Mouse (Mus musculus): ENCODE measurements at regions not wholly inside any gene's neighbourhood (a gene's known extent, or its start where the extent isn't known, plus 50 kb on each side); places are given as distances from the start of the nearest gene placed in this dataset.

DNA sequence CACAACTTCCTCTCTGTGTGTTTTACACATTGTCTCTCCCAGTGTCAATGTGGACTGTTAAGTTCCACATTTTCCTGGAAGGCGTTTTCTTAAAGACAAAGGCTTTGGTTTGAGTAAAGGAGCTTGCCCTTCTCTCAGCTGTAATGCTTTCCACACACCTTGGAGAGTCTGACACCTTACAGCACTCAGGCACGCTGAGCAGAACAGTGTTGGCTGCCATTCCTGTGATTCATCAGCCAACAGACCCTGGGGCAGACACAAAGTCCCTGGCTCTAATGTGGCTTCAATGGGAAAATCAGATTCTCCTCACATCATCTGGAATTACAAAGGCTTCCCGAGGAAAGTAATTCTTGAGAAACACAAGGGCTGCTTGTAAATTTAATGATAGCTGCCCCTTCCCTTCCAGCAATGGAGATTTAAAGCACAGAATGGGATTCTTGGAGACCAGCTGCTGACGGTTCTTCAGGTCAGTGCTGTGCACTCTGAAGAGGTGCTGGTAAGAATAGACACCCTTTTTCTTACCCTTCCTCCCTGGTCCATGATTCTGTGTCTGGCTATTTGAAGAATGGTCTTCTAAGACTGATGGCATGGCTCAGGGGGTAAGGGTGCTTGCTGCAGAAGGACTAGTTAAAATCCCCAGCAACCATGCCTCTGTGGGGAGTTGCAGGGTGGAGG lies 468.4 kb upstream of the Nr2f2 start:
- DNase-seq: no peak

DNA sequence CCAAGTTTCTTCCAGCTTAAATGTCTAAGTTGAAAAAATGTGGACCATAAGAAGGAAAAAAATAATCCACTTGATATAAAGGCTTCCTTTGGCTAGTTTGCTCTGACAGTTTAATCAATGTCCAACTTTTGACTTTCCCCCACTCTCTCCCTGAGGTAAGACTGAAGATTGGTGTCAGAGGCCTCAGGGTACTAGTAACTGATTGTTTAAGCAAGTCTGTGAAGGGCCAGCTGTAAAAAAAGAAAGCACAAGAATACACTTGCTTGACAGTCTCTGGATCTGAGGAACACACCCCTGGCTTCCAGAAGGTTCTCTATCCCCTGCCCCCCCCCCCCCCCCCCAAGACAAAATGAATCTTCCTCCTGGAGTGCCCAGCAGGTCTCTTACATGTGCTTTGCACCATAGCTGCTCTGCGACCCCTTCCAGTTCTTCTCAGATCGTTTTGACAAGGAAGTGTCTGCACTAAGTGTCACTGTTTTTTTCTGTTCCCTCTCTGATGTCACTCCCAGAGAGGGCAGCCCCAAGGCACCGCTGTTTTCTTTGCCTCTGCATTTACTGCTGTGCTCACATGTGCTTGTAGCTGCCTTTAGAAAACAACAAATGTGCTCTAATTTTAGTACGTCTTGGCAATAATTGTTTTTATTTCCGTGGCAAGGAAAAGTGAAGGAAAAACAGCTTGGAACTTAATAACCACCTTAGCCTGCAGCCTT lies 462.1 kb upstream of the Nr2f2 start:
- no peak for DNase-seq

DNA sequence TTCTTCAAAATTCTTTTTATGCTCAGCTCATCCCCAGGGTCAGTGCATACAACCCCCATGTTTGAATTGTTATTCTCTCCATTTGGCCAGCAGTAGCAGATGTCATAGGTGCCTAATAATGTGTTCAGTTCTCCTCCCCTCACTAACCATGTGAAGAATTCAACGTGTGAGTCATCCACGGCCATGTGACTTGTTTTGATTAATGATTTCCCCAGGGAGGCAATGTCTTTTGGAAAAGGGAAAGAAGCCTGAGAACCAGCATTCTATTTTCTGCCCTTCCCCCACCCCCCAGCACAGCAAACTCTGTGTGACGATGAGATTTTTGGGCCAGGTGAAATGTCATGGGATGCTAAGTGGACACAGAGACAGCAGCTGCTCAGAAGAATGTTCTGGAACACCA lies 459.5 kb upstream of the Nr2f2 start:
- DNase-seq: no peak

DNA sequence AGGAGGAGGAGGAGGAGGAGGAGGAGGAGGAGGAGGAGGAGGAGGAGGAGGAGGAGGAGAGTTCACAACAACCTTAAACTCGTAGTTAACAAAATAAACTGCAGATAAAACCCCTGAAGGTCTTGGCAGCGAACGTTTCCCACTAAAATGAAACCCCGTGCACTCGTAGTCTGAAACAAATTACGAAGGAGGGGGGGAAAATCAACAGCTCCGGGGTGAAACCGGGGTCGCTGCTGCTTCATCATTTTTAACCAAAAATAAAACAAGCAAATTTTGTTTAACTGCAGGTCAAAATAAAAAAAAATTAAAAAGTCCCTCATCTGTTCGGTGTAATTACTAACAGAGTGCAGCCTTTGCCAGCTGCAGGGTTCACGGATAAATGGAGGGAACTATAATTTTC lies 456.5 kb upstream of the Nr2f2 start:
- DNase-seq: no peak

DNA sequence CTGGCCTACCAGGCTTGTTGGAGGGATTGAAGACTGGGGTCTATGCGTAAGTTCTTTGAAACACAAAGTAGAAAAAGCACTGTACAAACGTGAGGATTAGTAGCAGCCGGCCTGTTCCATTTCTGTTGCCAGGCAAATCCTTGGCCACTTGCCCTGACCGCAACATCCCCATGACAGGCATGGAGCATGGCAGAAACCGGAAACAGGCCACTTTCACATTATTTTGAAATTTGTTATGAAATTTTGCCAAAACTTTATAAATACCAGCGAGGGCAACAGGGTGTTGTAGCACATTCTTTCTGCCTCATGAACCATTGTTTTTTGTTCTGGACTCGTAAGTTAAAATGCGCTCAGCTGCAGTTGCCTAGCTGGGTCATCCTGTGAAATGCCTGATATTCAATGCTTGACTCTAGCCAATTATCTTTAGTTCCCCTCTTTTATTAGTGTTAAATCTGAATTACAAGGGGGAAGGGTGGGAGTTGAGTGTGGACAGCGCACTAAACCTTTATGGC lies 455.8 kb upstream of the Nr2f2 start:
- DNase-seq: peak; percentile 37

DNA sequence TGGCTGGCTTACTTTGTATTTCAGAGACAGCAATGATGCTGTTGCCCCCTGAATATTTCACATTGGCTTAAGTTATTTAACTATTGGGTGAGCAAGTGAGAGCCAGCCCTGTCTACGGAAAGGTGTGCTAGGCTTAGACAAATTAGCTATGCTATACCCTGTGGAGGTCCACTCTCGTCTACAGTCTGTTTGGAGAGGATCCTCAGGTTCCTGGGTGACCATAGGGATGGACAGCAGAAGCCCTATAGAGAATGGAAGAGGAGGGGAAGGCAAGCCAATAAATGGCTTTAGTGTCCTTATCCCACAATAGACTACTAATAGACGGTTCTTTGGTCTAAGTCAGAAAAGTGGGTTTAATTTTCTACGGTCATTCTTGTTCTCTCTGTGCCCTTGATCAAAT lies 455.3 kb upstream of the Nr2f2 start:
- no peak for DNase-seq

DNA sequence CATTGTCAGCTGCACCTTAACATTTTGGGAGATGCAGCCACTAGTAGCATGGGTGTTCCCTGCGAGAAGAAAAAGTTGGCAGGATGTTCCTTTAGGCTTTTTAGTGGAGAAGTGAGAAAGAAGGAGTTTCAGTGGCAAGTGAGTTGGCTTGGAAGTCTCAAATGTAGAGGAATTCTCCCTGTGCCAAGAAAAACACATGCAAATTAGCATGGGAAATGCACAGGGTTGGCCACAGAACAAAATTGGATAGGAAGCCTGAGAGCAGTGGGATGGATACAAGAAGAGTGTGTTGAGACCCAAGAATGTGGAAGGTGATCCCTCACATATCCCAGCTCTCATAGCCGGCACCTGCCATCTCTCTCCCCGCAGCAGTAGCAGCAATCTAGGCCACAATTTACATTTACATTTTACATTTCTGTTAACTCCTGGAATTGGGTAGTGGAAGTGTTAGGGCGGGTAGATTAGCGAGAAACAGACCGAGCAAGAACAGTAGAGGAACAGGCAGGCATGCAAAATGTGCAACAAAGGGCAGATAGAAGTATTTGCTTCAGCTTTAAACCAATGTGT lies 450.9 kb upstream of the Nr2f2 start:
- no peak for DNase-seq

DNA sequence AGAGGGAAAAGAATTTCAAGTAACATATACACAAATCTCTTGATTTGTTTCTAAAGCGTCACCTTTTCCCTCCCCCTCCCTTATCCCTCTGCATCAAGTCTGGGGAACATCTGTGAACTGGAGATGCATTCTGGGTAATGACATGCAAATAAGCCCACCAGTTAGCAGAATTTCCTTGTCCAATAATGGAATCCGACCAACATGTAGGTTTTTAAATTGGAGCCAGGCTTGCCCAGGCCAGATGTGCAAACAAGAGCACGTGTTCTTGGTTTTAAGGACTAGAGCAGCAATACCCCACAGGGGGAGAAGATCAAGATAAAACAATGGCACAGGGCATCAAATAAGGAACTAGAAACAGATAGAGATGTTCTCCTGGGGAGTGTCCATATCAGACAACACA lies 447.9 kb upstream of the Nr2f2 start:
- DNase-seq: no peak

DNA sequence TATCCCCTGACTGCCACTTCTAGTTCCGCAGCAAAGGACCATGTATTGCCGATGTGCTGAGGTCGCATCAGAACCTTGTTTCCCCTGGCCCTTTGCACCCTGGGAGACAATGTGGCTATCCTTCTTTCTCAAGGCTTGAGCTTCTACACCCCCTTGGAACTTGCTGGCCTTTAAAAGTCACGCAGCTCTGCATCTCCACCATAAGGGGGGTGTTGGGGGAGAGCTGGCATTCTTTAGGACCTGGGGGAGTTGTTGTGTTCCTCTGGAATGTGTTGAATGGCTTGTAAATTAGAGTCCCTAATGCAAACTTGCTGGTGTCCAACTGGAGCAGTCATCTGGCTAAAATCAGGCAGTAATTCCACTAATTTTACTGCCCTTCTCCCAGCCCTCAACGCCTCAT lies 446.6 kb upstream of the Nr2f2 start:
- DNase-seq: no peak

DNA sequence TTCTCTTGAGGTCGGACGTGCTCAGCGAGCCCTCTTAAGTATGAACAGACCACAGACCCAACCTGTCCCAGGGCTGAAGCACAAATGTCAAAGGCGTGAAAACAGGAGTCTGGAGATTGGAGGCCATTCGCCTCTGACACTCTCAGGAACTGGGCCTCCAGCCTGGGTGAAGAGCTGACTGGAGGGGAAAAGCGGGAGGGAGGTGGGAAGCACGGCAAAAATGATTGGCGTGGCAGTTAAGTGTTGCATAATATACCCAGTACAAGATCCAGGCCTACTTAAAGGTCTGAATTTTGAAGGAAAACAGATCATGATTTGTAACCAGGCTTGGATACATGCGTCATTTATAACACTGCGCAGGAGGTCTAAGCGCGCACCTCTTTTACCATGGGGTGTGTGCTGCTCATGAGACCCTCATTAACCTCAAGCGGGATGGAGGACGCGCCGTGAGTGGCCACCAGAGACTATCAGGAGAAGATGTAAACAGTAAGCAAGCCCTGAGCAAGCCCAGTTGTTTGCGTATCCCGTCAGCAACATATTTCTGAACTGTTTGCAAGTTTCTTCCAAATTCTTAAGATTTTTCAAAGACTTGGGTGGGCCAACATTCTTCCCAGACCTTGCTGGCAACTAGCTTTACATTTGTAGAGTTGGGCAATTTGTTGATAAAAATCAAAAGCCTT lies 444.0 kb upstream of the Nr2f2 start:
- DNase-seq: no peak

DNA sequence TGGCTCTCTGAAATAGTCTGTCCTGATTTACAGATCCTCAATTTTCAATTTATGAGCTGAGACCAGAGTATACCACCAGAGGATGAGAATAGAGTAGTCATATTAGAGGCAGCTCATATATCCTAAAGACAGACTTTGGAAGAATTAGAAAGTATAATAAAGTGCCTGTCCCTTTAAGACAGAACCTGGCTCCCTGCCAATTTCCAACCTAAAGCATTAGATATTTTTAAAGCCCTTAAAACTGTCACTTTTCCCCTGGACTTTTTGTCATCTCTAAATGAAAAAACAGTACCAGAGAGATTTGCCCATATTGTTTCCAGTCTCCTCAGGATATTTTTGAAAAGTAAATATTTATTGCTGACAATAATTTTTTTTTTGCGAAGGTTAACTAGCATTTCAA lies 437.7 kb upstream of the Nr2f2 start:
- DNase-seq: no peak

DNA sequence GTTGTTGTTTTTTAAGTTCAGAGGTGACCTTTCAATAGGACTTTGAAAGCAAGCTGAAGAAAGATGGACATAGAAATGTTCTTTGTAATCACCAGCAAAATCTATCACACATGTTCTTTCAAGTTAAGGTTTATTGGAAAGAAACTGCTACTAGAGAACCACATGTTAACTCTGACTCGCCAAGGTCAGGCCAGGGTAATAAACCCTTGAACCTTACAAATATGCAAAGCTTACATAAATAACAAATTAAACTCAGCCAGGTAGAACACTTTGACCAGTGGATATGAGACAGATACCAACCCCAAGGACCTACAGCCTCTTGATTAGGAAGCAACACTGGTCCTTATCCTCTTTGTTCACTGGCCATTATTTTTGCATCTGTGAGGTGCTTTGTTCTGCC lies 433.4 kb upstream of the Nr2f2 start:
- DNase-seq: no peak

DNA sequence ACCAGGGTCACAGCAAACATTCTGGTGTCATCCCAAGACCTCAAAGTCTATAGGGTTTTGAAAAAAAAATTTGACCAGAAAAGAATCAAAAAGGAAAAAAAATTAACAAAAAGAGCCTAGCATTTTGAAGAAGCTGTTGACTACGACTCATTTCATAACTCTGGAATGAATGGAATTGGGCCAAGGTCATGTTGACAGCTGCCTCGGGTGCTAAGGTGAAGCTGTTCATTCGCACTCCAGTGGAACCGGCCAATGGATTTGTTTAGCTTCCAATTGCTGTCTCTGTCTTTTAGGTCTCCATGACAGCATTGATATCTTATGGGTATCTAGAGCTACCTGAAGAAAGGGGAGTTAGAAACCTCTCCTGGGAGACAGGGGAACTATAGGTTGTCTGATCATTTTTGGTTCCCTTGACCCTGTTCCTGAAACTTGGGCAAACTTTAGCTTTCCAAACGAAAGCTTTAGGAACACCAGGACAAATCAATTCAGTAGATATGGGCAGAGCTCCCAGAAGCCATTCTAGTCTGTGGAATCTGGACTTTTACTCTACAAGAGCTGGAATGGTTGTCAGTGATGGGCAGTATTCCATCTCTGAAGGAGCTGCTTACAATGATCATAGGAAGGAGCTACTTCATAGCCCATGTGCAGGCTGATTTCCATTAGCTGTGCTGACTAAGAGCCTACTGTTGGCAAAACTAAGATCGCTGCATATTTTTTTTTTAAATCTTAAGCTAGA lies 432.7 kb upstream of the Nr2f2 start:
- DNase-seq: no peak

DNA sequence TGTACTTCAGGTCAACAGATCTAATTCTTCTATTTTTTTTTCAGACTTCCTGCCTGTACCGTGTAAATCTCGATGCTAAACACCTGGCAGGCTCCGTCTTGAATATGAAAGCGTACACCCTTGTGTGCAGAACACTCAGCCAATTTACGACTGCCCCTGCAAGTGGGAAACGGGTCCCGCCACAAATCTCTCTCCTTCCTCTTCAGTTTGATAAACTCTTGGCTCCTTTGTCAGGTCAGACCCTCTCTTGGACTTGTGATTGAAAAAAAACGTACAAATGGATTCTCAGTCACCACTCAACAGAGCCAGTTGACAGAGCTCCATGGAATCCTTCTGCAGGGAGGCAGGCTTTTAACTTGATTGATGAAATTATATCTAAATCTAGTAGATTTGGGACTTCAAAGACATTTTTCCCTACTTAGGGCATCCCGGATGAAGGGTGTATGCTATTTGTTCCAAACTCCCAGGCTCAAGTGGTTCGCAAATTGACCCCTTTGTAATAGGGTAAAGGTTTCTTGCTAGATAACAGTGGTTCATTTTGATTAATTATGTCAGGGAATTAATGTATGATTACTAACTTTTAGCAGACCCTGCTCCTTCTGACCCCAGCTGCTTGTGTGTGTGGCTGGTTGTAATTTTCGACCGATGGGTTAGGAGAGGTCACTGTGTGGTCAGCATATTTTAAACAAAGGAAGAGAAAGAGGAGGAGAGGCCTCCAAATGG lies 429.7 kb upstream of the Nr2f2 start:
- no peak for DNase-seq

DNA sequence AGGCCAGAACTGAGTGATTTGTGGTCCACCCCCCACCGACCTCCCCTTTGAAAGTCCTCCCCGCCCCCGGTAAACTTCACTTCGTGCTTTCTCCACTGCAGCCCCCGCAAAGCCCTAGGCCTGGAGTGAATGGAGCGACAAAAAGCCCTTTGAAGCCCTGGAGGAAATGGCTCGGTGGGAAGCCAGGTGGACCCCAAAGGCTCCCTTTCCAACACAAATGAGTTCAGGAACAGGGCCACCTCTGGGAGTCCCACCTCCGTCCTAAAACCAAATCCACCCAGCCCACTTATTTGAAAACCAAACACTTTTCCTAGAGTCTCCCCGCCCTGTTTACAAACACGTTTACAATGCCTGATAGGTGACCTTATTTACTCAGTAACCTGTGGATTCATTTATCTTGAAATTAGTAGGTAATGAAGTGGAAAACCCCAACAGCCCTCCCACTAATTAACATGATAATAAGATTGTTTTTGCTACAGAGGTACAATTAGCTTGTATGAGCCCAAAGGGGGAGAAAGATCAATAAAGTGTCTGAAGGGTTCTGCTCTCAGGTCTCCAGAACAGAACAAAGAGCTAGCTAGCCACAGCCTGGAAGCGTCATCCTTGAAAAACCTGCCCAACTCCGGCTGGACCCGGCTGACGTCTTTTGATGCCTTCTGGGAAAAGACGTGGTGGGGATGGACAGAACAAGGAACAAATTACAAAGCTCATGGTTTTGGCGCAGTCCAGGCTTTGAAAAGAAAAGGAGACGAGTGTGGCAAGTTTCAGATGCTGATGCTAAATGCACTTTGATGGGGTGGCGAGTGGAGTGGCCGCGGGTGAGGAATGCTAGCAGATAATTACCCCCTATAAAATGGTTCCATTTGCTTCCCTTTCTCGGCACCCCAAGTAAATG lies 422.6 kb upstream of the Nr2f2 start:
- no peak for DNase-seq

DNA sequence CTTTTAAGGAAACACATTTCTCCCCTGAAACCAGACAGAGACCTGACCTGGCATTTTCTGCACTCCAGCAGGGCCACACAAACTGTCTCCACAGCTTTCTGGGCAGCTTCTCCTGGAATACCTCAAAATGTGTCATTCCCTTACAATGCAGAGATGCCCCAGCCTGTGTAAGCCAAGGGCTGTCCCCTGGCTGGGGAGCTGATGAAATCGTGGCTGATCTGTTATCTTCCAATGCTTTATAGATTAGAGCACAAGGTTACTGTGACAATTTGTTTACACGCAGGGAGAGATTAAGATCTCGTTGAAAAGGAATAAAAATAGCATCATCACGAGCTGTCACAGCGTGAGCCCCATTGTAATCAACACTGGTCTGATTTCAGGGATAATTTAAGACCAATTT lies 421.4 kb upstream of the Nr2f2 start:
- DNase-seq: no peak

DNA sequence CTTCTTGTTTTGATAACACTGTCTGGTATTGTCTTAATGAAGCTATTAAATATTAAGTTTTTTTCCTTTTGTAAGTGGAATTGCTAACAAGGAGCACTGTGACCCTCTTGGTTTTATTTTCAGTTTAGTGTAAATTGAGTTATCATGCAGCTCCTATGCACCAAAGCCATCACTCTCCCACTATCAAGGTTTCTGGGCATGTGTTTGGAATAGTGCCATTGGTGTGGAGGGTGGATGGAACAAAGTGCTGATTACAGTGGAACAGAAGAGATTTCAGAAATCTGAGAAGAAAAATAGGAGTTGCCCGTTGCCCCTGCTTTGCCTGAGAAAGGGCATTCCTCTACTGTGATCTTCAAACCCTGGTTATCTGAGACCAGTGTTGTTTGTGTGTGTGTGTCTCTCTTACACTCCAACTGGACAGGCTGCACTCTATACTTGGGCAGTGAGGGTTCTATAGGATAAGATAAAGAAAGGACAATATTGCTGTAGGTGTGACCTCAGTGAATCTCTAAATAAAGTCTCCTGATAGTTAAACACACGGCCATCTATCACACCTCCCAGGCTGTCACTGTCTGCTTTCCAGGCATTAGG lies 414.3 kb upstream of the Nr2f2 start:
- DNase-seq: no peak

DNA sequence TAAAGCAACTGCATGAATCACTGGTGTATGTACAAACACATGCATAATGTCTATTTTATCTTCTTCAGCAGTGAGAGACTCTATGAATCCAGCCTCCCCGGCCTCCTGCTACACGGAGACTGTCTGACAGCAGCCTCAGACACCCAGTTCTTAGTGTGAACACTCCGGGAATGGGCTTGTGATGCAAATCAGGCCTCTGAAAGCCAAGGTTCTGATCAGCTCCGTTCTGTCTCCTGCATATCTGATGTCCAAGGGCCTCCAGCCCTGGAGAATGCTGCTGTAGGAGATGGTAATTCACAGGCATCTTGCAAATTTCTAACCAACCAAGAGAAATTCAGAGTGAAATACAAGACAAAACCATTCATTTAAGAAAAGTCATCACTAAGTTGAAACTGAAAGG lies 411.2 kb upstream of the Nr2f2 start:
- no peak for DNase-seq

DNA sequence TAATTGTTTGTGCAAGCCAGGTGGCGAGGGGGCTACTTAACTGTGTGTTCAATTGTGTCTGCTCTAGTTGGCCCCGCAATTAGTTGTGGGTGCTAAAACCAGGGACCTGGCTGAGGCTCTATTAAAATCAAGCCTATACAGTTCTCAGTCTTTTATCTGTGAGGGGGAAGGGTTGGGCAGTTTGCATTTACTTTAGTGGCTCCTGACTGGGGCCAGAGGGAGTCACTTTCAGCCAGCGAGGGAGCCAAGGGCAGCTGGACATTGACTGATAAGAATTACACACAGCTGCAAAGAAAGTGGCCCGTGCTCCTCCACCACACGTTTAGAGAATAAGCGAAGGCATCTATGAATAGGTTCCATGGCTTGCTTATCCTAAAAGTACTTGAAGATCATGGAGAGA lies 403.1 kb upstream of the Nr2f2 start:
- DNase-seq: no peak

DNA sequence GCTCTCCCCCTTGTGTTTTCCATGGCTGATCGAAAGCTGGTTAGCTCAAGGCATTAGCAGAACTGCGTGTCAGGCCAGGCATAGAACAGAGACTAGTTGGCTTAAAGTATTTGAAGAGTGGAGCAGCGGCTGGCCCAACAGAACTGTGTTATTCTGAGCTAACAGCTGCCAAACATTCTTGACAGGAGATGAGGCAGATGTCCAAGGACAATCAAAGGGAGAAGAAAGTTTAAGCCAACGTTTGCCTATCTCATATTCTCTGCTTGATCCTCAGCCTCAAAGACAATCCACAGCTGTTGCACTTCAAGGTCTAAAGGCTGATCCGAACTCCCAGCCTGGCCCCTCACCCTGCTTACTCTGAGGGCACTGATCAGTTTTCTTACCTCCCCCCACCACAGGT lies 401.2 kb upstream of the Nr2f2 start:
- DNase-seq: no peak

Measured in gastrocnemius, postnatal 25 days (tissue).